Mouse (Mus musculus) bone marrow, adult 2 months (tissue): ENCODE results near the gene Ppp1r1c.

ENCODE experiments used
- CTCF ChIP-seq: fragments of 200-500 bp; IDR thresholded peaks from 2 replicates; pipeline ENCODE4 v1.5.1; 2011; ENCODE audit warnings: low read length, control low read depth; ENCODE audit not compliant: control insufficient read depth, insufficient read depth
- POLR2A ChIP-seq: fragments of 200-500 bp; IDR thresholded peaks from 2 replicates; pipeline ENCODE4 v1.6.1; 2011; ENCODE audit warnings: low read depth, mild to moderate bottlenecking, control low read depth, low read length, borderline replicate concordance; ENCODE audit not compliant: control insufficient read depth

GRCm38 (mm10) chr2:79675266-79675665, 32.3 kb upstream of the Ppp1r1c start:
- TF ChIP-seq POLR2A (no peak), CTCF (no peak)
